Mouse (Mus musculus) thymus, postnatal 36 days (tissue): ENCODE measurements around the gene Stk11.

Source experiments
- DNase-seq, 2 experiments: peaks; one replicate each; pipeline ENCODE4 v3.0.0; 2022; ENCODE audit warnings: mixed read lengths in 2 of 2

Gene Stk11

DNA sequence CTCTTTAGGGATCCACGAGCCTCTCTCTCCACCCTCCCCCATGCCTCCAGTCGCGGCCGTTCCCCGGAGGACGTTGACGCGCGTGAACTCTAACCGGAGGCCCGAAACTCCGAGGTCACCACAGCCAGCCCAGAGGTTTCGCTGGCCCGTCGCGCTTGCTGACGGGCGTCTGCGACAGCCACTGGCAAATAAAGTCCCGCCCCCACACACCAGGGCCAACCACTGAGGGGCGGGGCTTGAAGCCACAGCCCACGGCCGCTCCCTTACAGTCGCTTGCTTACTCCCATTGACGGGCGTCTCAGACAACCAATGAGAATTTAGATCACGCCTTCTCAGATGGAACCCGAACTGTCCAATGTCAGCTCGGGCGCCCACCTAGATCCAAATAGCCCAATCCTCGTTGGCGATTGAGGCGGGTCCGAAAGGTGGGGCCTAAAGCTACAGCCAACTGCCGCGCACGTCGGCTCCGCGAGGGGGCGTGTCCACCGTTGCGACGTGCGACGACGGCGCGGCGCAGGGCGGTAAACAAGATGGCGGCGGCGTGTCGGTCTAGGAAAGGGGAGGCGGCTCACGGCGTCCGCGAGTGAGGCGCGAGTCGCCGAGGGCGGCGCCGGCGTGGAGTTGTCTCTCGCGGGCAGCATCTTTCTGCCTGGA is at the start of gene Stk11:
Gene Stk11 (plus strand): TSS at position 514 of the 654 bp plus-strand sequence.
- DNase-seq = peak; percentile 96 to 99

GRCm38 (mm10) chr10:80069251-80069650 is 46.4 kb upstream of the Stk11 start:
- no peak for DNase-seq

- no peak for DNase-seq
Measured at GRCm38 (mm10) chr10:80069948-80070450, 45.6 kb upstream of the Stk11 start.

GRCm38 (mm10) chr10:80070837-80071515 is 44.6 kb upstream of the Stk11 start:
- no peak for DNase-seq

DNA sequence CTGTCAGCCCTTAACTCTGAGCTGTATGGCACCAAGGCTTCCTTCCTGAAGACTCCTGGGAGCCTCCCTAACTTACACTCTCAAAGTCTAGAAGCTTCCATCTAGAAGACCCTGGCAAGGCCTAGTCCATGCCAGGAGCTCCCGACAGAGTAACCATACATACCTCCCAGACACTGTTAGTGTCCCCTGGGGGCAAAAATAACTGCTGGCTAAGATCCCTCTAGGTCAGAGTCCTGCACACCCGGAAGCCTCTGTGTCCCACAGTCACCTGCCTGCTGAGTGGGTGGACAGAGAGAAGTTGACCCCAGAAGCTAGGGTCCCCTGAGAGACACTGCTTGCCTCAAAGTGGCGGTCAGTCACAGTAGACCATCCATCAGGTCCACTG is 44.1 kb upstream of the Stk11 start:
- no peak for DNase-seq

GRCm38 (mm10) chr10:80072623-80073489 is 42.7 kb upstream of the Stk11 start:
- no peak for DNase-seq

DNA sequence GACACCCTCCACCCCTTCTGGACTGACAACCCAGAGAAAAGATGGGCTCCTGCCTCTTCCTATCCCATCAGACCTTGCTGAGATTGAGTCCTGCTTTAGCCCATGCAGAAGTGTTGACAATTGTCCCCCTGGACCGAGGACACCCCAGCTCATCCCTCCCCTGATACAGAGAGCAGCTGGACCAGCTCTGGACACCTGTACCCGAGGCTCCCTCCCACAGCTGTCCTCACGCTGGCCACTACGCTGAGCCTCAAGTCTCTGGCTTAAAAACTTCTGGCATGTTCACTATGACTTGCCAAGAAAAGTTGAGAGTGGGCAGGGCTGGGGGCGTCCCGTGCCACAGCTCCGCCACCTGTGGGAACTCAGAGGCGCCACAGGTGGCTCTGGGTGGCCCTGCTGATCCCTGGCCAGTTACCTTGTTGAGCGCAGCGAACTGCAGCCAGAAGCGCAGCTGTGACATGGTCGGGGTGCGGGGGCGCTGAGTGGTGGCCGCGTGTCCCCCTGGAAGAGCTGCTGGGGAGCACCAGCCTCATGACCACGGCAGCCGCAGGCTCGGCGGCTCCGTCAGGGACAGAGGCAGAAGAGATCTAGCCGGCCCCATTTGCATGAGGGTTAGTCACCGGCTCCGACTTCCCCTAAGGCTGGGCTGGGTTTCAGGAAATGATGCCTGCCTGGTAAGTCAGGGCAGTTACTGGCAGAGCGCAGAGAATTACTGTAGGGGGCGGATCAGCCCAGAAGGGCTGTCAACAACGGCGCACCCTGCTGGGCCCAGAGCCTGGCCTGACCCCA is 40.6 kb upstream of the Stk11 start:
- peak; percentile 75 to 82 for DNase-seq

DNA sequence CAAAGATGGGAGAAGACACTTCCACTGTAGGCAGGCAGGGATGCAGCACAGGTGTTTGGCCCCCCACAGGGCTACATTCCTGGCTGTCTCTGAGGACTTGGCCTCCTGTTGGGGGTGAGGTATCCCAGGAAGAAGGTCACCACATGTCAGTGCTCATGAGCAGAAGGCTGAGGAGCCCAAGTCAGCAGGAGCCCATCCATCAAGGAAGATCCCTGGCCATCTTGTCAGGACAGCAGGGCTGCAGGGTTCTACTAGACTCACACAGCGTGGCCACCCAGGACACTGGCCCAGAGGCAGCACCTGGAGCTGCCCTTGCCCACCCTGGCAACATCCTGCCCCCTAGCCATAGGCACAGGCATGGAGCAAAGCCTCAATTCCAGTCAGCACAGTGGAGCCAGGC is 39.7 kb upstream of the Stk11 start:
- no peak for DNase-seq

DNA sequence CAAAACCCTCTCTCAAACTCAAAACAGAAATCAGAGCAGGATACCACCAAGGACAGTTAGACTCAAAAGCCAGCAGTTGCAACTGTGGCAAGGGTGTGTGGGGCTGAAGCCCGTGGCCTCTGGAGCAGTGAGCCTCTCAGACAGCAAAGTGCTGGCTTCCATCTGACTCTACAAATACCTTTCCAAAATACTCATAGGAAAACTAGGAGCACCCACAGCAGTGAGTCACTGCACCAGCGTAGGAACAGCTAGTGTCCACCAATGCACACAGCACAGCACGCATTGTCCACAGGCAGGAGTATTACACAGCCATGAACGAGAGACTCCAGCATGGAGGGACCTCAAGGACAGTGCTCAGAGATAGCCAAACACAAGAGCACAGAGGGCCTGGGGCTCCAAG is 39.2 kb upstream of the Stk11 start:
- DNase-seq = no peak

GRCm38 (mm10) chr10:80077312-80077711 is 38.3 kb upstream of the Stk11 start:
- DNase-seq = no peak

GRCm38 (mm10) chr10:80078366-80078765 is 37.2 kb upstream of the Stk11 start:
- DNase-seq = no peak

DNA sequence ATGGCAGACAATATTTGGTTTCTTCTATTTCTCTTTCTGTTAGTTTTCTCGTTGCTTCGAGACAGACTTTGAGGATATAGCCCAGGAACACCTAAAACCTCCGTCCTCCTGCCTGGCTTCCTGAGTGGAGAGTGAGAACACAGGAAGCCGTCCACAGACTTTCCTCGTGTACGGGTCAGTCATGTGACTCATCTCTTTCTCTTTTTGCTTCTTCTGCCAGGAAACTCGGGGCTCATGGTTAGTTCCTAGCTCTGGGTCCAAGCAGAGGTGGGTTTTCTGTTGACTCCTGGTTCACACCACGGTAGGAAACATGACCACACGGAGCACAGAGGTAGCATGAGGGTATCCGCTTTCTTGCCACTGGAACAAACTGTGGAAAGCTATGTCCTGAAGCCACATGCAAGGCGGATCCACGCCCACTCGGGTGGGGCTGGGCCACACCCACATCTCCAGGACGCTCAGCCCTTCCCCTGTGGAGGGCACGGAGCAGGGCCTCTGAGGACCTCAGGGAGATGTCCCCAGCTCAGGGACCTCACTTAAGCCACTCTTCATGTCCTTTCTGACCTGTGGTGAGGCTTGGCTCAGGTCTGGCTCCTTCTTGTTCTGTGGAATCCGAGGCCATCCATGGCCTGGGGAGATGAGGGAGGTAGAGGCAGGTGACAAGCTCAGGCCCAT is 35.1 kb upstream of the Stk11 start:
- DNase-seq = no peak

DNA sequence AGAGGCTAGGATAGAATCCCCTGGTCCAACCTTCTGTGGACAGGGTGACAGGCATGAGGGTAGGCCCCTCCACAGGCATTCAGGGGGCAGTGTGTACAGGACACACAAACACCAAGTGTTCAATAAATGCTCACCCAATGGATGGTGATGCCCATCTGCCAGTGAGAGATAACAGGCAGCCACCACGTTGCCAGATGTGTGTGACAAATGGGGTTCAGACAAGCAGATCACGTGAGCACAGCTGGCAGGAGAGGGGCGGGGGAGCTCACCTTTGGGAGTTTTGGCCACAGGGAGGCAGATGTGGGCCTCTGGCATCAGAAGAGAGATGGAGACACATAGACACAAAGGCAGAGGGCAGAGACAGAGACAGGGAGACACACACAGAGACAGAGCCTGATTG is 34.5 kb upstream of the Stk11 start:
- DNase-seq = no peak

- DNase-seq = no peak
Measured at GRCm38 (mm10) chr10:80084817-80085487, 30.7 kb upstream of the Stk11 start.

DNA sequence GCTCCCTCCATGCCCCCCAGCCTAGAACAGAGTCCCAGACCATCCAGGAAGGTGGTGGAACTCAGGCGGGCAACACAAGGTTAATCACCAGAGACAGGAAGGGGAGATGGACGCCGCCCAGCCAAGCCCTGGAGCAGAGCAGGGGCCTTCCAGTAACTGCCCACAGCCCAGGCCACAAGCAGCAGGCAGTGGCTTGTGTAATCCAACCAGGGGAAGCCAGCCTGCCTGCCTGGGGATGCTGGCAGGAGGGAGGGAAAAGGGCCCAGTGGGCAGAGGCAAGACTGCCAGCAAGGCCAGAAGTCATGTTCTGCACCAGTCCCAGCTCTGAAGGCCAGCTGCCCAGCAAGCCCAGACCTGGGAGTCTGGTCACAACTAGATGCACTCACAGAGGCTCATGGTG is 28.8 kb upstream of the Stk11 start:
- DNase-seq = no peak

GRCm38 (mm10) chr10:80087483-80087882 is 28.1 kb upstream of the Stk11 start:
- DNase-seq = no peak

GRCm38 (mm10) chr10:80089146-80089545 is 26.5 kb upstream of the Stk11 start:
- no peak for DNase-seq

DNA sequence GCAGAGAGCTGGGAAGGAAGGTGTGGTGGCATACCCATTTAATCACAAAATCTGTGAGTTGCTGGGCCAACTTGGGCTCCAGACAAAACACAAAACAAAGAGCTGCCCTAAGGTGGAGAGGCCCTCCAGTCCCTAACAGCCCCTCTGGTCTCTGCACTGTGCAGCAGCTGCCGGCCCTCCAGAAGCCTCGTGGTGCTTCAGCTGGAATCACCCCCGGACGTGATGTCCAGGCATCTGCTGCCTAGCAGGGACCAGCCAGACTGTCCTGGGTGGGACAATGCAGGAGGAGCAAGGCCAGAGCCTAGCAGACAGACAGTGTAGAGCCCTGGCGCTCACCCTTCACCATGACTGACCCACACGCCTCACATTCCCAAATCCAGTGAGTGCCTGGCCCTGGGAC is 24.1 kb upstream of the Stk11 start:
- no peak for DNase-seq

DNA sequence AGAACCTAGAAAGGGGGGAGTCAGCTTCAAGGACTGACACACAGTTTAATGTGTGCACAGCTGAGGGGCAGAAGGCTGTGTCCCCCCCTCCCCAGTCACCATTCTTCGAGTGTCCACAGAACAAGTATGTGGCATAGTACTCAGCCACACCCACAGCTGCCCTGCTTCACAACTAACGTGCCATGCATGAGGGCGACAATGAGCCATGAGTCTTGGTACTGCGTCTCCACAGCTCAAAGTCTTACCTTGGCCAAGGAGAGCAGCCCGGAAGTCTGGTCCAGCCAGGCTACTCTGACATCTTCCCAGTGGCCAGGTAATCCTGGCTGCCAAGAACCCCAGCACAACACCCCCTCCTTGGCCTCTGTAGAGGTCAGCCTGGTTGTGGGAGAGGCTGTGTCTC is 22.9 kb upstream of the Stk11 start:
- DNase-seq = no peak

GRCm38 (mm10) chr10:80094085-80094484 is 21.5 kb upstream of the Stk11 start:
- no peak for DNase-seq

DNA sequence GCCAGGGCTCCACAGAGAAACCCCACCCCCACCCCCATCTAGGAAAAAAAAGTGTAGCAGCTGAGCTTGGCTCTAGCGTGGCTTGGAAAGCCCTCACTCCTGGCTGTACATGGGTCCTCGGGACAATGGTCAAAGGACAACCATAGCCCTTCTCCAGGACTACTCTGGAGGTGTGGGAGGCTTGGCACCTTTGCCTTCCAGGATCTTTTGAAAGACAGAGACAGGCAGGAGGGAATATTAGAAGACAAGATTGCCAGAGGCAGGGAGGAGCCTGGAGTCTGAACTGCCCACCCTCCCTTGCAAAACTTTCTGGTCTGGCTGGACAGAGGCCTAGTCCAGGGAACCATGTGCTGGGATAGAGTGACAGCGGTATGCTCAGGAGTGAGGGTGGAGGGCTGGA is 20.9 kb upstream of the Stk11 start:
- no peak for DNase-seq

GRCm38 (mm10) chr10:80095547-80095946 is 20.1 kb upstream of the Stk11 start:
- no peak for DNase-seq
